Mouse (Mus musculus) E14TG2a.4 (cell line): Measurements from ENCODE around the gene Pecr.
A peak's percentile ranks its signal among the peaks of the same experiment; 100 is the strongest.

Experiments
- CTCF ChIP-seq: conservative IDR thresholded peaks from 2 replicates; pipeline ENCODE4 v1.5.1; 2014; ENCODE audit warnings: low read length
- NANOG ChIP-seq: IDR thresholded peaks from 2 replicates; pipeline ENCODE4 v1.6.1; 2014; ENCODE audit warnings: borderline replicate concordance, low read length, mixed read lengths
- POU5F1 ChIP-seq: IDR thresholded peaks from 2 replicates; pipeline ENCODE4 v1.6.1; 2014; ENCODE audit warnings: low read length, borderline replicate concordance

GRCm38 (mm10) chr1:72313399-72314039, 29.4 kb upstream of the Pecr start:
- peak; percentile 76 for TF ChIP-seq CTCF
- no peak for TF ChIP-seq POU5F1
- TF ChIP-seq NANOG, result no peak
